Mouse (Mus musculus) cerebellum, adult 11-12 months (tissue): ENCODE data around the gene Ndufa10.
"Not testable (repeated sequence)": the region's sequence is repeated elsewhere in the genome, so short reads cannot be mapped to it uniquely, and the experiment has no call there.

Source experiments
- DNase-seq: peaks from one replicate; pipeline ENCODE4 v3.0.0; 2022

Ndufa10 gene

GRCm38 (mm10) chr1:92473165-92474041 lies at the start of gene Ndufa10:
Ndufa10 (minus strand) TSS chr1:92473860.
- peak; percentile 91 for DNase-seq

- peak; percentile 36 for DNase-seq
Observed at GRCm38 (mm10) chr1:92521376-92521775, 47.7 kb upstream of the Ndufa10 start.

DNA sequence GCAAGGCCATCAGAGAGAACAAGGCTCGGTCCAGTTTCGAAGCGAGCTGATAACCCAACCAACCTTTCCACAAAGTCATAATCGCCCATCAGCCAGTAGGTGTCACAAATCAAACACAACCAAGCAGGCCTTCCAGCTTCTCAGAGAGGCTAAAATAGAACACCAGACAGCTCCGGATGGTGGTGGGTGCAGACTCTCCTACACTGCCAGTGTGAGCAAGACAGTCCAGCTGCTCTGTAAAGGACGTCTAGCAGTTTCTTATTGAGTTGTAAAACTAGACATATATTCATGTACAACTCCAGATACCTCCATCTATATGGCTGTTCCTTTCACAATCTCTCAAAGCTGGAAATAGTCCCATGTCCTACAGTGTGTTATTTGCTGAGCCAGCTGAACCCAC lies 45.4 kb upstream of the Ndufa10 start:
- no peak for DNase-seq

GRCm38 (mm10) chr1:92518561-92518960 lies 44.9 kb upstream of the Ndufa10 start, which contains the start of gene Olfr1414:
Olfr1414 (minus strand) TSS chr1:92518661.
- no peak for DNase-seq

- DNase-seq: no peak
Observed at GRCm38 (mm10) chr1:92515390-92515789, 41.7 kb upstream of the Ndufa10 start.

GRCm38 (mm10) chr1:92511646-92512045 lies 38.0 kb upstream of the Ndufa10 start:
- DNase-seq: not testable (repeated sequence)

- no peak for DNase-seq
Observed at GRCm38 (mm10) chr1:92496001-92496400, 22.3 kb upstream of the Ndufa10 start, which contains the start of gene Olfr1415. Olfr1415 (minus strand) TSS chr1:92496101.

- DNase-seq: no peak
Observed at GRCm38 (mm10) chr1:92485013-92485412, 11.4 kb upstream of the Ndufa10 start, which contains the start of gene Olfr1416. Olfr1416 (minus strand) TSS chr1:92485113.

GRCm38 (mm10) chr1:92474066-92474578 lies 462 bp upstream of the Ndufa10 start:
- no peak for DNase-seq

DNA sequence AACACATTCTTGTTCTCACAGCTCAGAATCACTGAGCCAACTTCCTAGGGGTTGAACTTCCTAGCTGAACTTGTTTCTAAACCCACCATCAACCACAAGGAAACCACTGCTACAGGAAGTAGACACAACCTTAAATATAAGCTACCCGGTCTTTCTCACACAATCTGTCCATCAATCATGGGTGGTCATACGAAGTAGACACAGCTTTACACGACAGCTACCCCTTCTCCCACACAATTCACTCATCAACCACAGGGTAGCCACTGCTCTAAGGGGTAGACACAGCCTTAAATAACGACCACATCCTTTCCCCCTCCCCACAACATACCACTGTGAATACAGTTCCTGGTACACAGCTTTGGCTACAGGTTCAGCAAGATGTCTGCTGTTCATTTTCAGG lies 4.8 kb downstream of the Ndufa10 start:
- DNase-seq: no peak

DNA sequence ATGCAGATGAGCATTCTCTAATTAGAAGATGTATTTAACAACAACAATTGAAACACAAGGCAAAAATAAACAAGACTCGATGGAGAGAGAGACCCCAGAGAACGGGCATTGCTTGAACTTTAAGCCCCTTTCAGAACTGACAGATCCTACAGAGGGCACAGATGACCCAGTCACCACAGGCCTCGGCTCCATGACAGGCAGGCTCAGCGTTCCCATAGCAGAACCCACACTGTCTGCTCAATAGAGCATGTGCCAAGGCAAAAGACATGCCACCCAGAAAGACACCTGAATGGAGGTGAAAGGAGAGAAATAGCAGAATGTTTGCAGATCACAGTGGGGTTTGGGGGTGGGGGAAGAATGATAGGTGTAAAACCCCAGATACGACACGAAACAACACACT lies 15.2 kb downstream of the Ndufa10 start:
- no peak for DNase-seq

DNA sequence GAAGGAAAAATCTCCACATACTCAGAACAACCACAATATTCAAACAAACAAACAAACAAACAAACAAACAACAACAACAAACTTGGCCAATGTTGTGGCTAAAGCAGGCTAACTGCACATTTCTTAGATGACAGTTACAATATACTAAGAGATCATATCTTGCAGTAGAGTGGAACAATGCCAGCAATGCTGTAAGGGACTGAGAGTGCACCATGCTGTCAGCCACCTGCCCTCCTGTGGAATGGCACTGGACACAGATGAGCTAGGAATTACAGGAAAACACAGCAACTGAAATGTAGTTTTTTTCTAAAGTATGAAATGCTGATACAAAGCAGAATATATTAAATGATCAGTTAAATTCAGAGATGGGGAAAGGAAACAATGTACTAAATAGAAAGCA lies 15.9 kb downstream of the Ndufa10 start:
- DNase-seq: peak; percentile 65

DNA sequence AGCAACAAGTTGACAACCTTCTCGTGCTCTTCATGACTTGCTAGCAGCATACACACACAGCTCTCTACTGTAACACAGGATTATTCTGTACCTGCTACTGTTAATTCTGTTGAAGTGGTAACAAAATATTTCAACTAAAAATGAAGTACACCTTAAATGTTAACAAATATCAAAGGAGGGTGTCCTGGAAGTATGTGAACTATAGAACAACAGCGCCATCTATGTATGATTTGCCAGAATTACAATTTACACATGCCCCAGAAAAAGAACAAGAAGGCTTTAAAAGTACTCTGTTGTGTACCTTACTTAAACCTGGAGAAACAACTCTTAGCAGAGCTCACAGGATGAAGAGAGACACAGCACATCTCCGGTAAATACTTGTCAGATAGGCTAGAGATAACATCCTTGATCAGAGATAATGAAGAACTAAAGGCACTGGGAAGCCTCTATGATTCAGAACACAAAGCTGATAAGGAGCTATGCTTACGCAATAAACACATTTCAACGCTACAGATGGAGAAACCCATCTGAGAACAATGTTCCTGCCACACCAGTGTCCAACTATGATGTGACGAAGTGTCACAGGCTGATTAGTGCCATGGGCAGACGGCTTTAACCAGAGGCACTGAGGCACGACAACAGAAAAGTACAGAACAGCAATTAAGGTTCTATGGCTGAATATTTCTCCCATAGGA lies 19.8 kb downstream of the Ndufa10 start:
- DNase-seq: no peak

DNA sequence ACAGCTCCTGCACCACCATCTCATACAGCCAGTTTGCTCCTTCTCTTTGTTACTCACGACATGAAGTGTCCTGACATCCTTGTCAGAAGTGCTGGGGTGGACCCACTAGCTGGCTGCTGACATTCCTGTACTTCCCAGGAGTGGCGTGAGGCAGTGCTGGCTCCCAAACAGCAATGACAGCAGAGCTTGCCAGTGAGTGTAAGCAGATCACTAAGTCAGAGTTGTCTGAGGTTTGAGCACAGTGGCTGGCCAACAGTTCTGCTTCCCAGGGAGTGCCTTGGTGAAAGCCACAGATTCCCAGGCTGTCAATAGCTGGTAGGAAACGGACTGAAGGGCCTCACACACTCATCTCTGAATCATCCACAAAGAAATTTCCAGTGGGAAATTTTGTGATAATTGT lies 25.4 kb downstream of the Ndufa10 start:
- DNase-seq: no peak

DNA sequence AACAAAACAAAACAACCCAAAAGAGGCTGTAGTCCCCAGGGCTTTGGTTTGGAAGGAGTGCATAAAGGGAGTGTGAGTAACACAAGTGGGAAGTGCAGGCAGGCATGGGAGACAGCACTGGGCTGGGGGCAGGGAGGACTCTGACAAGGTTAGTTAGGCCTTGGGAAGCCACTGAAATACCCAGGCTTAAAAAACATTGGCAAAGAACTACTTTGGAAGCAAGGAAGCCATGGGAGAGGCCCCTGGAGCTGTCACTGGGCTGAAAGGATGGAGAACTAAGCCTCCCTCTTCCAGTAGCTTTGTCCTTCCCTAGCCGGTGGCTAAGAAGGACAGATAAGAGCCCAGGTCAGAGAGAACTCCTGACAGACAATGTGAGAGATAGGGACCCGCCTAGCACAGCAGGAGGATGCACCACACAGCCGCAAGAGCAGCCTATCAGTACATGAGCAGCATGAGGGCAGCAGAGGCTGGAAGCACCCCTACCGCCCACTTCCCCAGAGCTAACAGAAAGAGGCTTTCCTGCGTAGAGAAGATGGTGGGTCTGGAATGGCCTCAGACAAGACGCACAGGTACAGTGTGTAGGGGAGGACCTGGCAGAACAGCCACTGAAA lies 32.1 kb downstream of the Ndufa10 start:
- no peak for DNase-seq

- no peak for DNase-seq
Observed at GRCm38 (mm10) chr1:92440066-92440750, 33.5 kb downstream of the Ndufa10 start.

DNA sequence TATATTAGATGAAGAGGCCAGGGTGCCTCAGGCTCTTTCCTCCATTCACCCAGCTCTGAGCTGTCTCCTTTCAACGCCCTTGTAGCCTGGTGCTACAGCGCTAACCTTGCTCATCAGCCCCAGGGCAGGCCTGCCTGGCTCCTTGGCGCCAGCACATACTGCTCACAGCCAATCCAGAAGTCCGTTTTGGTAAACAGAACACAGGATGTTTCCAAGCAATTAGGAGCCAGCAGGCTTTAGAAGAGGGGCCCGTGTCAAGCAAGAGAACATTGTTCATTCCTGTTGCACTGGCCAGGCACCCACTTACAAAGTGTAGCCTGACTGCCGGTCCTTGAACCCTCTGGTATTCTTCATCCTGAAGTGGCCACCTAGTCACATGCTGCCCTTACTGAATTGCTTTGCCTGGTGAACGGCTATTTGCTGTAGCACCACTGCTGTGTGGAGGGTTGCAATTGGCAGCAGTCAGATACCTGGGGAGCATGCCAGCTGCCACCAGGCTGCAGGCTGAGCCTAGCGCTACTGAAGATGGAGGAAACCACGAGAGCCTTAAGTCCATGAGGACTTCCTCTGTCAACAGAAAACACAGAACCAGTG lies 35.9 kb downstream of the Ndufa10 start:
- DNase-seq: peak; percentile 90

GRCm38 (mm10) chr1:92436831-92437321 lies 36.8 kb downstream of the Ndufa10 start:
- DNase-seq: peak; percentile 69

DNA sequence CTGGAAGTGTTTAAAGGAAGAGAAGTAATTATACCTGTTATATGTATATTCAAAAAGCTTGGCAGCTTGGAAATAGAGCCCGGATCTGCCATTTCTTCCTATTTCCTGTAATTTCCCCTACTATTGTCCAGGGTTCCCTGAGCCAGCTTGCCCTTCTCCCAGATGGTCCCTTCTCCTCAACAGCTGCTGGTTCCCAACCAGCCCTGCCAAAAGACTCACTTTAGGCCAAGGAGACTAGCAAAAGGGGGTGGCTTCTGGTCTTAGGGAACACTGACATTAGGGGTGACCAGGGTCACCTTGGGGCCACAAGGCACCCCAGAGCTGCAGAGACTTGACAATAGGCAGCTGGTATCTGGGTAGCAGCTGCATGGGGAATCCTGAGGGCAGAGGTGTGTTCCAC lies 38.7 kb downstream of the Ndufa10 start:
- DNase-seq: no peak

GRCm38 (mm10) chr1:92432791-92433190 lies 40.9 kb downstream of the Ndufa10 start:
- no peak for DNase-seq

DNA sequence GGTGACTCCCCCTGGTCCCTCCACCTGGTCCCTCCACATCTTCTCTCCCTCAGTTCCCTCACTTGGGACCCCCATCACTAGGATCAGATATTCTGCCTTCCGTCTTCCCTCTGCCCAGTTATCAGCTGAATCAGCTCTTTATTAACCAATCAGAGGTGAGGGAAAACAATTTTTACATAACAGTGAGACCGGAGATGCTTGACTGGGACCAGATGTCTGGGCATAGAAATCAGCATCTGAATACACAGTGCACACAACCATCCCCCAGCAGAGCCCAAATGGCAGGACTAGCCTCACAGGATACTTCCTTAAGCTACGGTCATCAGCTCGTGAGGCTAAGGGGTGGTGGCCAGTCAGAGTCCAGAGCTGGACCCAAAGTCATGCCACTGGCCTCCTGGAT lies 41.6 kb downstream of the Ndufa10 start:
- no peak for DNase-seq

- no peak for DNase-seq
Observed at GRCm38 (mm10) chr1:92431420-92431819, 42.2 kb downstream of the Ndufa10 start.
